Mouse (Mus musculus): ENCODE measurements around the gene Plaa. TPM values are rescaled to one million over a fixed set of nuclear protein-coding genes. Genes with fewer than 3 reads are reported as not detected.
A peak's percentile ranks its signal among the peaks of the same experiment; 100 is the strongest.

Plaa gene
- total and polyA plus RNA-seq, 2 experiments from 2014 or later = 70.4 to 95.7 TPM

DNA sequence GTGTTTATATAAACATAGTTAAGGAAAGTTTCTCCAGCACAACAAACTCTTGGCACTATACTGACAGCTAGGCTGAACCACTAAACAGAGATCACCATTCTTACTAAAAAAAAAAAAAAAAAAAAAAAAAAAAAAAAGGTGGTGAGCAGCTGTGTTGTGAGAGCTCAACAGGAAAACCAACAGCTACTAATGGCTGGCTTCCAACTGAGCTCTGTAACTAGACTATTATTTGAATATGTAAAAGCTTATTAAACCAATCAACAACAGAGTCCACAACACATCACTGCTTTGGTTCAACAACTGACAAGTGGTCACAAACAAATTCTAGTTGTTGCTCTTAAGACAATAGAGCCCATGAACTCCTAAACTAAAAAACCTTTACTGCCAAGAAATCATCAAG, 69.8 kb downstream of the Plaa start:
- no peaks in the 10 kb centered on the region for H3K27me3 ChIP-seq (ENCODE audit: insufficient read depth, low read length)
- no peak for TF ChIP-seq CTCF (IDR thresholded peaks at IDR 0.05)
- DNase-seq (ENCODE audit: low spot score) = no peak
- no peak overlapping the region for H3K9ac ChIP-seq (replicated peaks; ENCODE audit: low read length, poor library complexity, severe bottlenecking)
- ATAC-seq (ENCODE audit: low FRiP score) = no peak
- H3K4me1 ChIP-seq (ENCODE audit: insufficient read depth, low read length) = no peaks in the 10 kb centered on the region
- no peak overlapping the region for H3K4me3 ChIP-seq (ENCODE audit: low read depth, low read length)
- no peak overlapping the region for H3K4me2 ChIP-seq (ENCODE audit: low read depth, low read length, poor library complexity, severe bottlenecking)
- no peaks in the 10 kb centered on the region for H3K36me3 ChIP-seq (ENCODE audit: insufficient read depth, low read length)
- H3K9me3 ChIP-seq (ENCODE audit: low read length) = no peaks in the 10 kb centered on the region
- no peak overlapping the region for H3K27ac ChIP-seq (ENCODE audit: low read depth, low read length)

DNA sequence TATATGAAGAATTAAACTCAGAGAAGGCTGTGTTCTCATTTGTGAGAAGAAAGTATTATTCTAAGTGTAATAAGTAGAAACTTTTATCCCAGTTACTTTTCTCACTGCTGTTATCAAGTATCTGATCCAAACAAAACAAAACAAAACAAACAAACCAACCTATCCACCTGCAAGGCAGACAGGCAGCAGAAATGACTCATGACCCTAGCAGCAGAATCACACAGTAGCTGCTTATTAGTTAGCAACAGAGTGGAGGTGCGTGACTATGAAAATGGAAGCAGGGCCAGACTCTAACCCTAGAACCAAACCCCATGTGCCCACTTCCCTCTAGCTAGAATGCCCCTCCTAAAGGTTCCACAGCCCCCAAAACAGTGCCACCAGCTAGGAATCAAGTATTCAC, 73.6 kb downstream of the Plaa start:
- H3K27me3 ChIP-seq (ENCODE audit: insufficient read depth, low read length) = no peaks in the 10 kb centered on the region
- H3K9me3 ChIP-seq (ENCODE audit: low read length) = no peaks in the 10 kb centered on the region
- ATAC-seq (ENCODE audit: low FRiP score) (no peak), DNase-seq (ENCODE audit: low spot score) (no peak)
- H3K4me3 ChIP-seq (ENCODE audit: low read depth, low read length) = no peak overlapping the region
- no peak overlapping the region for H3K27ac ChIP-seq (ENCODE audit: low read depth, low read length)
- H3K9ac ChIP-seq (replicated peaks; ENCODE audit: low read length, poor library complexity, severe bottlenecking) = no peak overlapping the region
- H3K4me2 ChIP-seq (ENCODE audit: low read depth, low read length, poor library complexity, severe bottlenecking) = no peak overlapping the region
- WGBS = 93% methylated on average over 1 of the region's 1 CpGs
- H3K4me1 ChIP-seq (ENCODE audit: insufficient read depth, low read length) = no peaks in the 10 kb centered on the region
- no peaks in the 10 kb centered on the region for H3K36me3 ChIP-seq (ENCODE audit: insufficient read depth, low read length)
- TF ChIP-seq CTCF (IDR thresholded peaks at IDR 0.05) = no peak

DNA sequence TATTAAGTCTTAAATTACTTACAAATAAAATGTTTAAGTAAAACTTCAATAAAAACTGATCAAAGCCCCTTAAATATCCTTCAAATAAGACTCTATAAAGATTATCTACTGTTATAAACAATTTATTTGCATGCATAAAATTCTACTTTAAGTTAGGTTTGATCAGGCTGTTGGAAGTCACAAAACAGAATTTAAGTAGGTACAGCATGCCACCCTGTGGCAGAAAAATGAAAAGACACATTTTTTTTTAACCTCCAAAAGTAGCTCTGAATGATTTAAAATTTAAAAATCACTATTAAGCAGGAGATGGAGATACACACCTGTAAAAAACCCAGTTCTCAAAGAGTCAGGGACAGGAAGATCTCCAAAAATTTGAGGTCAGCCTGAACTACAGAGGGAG, 79.7 kb downstream of the Plaa start:
- H3K4me3 ChIP-seq (ENCODE audit: low read depth, low read length) = no peak overlapping the region
- peak; percentile 75 for TF ChIP-seq CTCF (IDR thresholded peaks at IDR 0.05)
- no peak overlapping the region for H3K9ac ChIP-seq (replicated peaks; ENCODE audit: low read length, poor library complexity, severe bottlenecking)
- H3K4me1 ChIP-seq (ENCODE audit: insufficient read depth, low read length) = no peaks in the 10 kb centered on the region
- H3K27ac ChIP-seq (ENCODE audit: low read depth, low read length) = no peak overlapping the region
- ATAC-seq (ENCODE audit: low FRiP score) (no peak), DNase-seq (ENCODE audit: low spot score) (peak; percentile 44)
- H3K4me2 ChIP-seq (ENCODE audit: low read depth, low read length, poor library complexity, severe bottlenecking) = no peak overlapping the region
- no peaks in the 10 kb centered on the region for H3K9me3 ChIP-seq (ENCODE audit: low read length)
- H3K27me3 ChIP-seq (ENCODE audit: insufficient read depth, low read length) = no peaks in the 10 kb centered on the region
- no peaks in the 10 kb centered on the region for H3K36me3 ChIP-seq (ENCODE audit: insufficient read depth, low read length)

DNA sequence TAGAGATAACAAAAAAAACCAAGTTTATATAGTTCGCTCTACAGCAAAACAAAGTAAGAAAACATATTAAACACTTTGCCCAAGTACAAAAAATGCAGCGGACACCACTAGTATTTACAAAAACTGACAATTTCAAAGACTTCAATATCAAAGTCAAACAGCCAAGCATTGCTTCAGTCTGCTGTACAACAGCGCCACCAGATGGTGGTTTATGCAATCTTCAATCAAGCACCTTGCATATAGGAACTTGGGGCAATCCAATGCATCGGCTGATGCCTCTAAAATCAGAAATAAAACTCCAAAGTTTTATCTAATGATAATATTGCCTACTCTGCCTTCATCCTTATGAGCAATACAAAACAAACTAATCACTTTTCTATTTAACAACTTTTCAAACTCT, 85.4 kb downstream of the Plaa start:
- 47% methylated on average over 4 of the region's 4 CpGs for WGBS
- Histone ChIP-seq H3K9ac (replicated peaks; ENCODE audit: low read length, poor library complexity, severe bottlenecking) (no peak overlapping the region), H3K9me3 (ENCODE audit: low read length) (no peaks in the 10 kb centered on the region), H3K27me3 (ENCODE audit: insufficient read depth, low read length) (no peaks in the 10 kb centered on the region), H3K4me3 (ENCODE audit: low read depth, low read length) (no peak overlapping the region), H3K4me2 (ENCODE audit: low read depth, low read length, poor library complexity, severe bottlenecking) (no peak overlapping the region), H3K4me1 (ENCODE audit: insufficient read depth, low read length) (no peaks in the 10 kb centered on the region), H3K36me3 (ENCODE audit: insufficient read depth, low read length) (no peaks in the 10 kb centered on the region), H3K27ac (ENCODE audit: low read depth, low read length) (no peak overlapping the region)
- peak; percentile 91 for TF ChIP-seq CTCF (IDR thresholded peaks at IDR 0.05)
- 0 out of 2 replicates have a peak, but pooled peaks have one; percentile 63 for ATAC-seq (ENCODE audit: low FRiP score)
- DNase-seq (ENCODE audit: low spot score) = peak; percentile 90

Other genes starting within 250 kb of the Plaa start
- gene Gm10306, start 46.7 kb downstream of the Plaa start, total RNA-seq (2014; rRNA removed) = not detected in 2 replicates
- gene Gm10306, start 46.7 kb downstream of the Plaa start, polyA plus RNA-seq (2015; fragmentation: Nextera tagmentation; extraction: Ambion mirVana) = 0.35 TPM in 1 of 2 replicates, not detected in the other
- gene Caap1, start 46.4 kb downstream of the Plaa start, total RNA-seq (2014; rRNA removed) = 9.2 and 13.6 TPM in 2 replicates
- gene Caap1, start 46.4 kb downstream of the Plaa start, polyA plus RNA-seq (2015; fragmentation: Nextera tagmentation; extraction: Ambion mirVana) = 8.8 and 9.2 TPM in 2 replicates
- 9.2 and 12.5 TPM in 2 replicates for gene Ift74, start 11.2 kb upstream of the Plaa start, total RNA-seq (2014; rRNA removed)
- gene Ift74, start 11.2 kb upstream of the Plaa start, polyA plus RNA-seq (2015; fragmentation: Nextera tagmentation; extraction: Ambion mirVana) = 24.7 and 27.3 TPM in 2 replicates
- gene Lrrc19, start 46.9 kb upstream of the Plaa start, total RNA-seq (2014; rRNA removed) = not detected in 2 replicates
- 0.15 and 0.33 TPM in 2 replicates for gene Lrrc19, start 46.9 kb upstream of the Plaa start, polyA plus RNA-seq (2015; fragmentation: Nextera tagmentation; extraction: Ambion mirVana)
- 8.0 and 10.1 TPM in 2 replicates for gene Tek, start 136.0 kb upstream of the Plaa start, total RNA-seq (2014; rRNA removed)
- 6.9 and 8.2 TPM in 2 replicates for gene Tek, start 136.0 kb upstream of the Plaa start, polyA plus RNA-seq (2015; fragmentation: Nextera tagmentation; extraction: Ambion mirVana)

Measured in midbrain, postnatal 0 days (tissue).